Mouse (Mus musculus) neural tube, embryonic 11.5 days (tissue): ENCODE data around the gene Zswim7. TPM values are rescaled to one million over a fixed set of nuclear protein-coding genes. Genes with fewer than 3 reads are reported as not detected.

Experiments used
- ATAC-seq: fragments of 200-750 bp; cut with Nextera tagmentation; 2 replicates; pipeline ENCODE4 v1.8.0; 2017; ENCODE audit warnings: moderate number of reproducible peaks, mild to moderate bottlenecking, moderate TSS enrichment, moderate library complexity; ENCODE audit not compliant: insufficient read depth, low FRiP score, low TSS enrichment
- DNase-seq: peaks from one replicate; pipeline ENCODE4 v3.0.0-alpha.2; 2015; ENCODE audit warnings: low spot score
- H3K27ac ChIP-seq: fragments of 300-500 bp; sonication (generic); 2 replicates; pipeline ENCODE4 v1.5.1; 2014; ENCODE audit warnings: low read depth, mild to moderate bottlenecking, low read length
- H3K27me3 ChIP-seq: fragments of 300-500 bp; sonication (generic); 2 replicates; pipeline ENCODE4 v1.6.1; 2014; ENCODE audit warnings: mild to moderate bottlenecking, low read length, mixed read lengths; ENCODE audit not compliant: control insufficient read depth, insufficient read depth
- H3K36me3 ChIP-seq: fragments of 300-500 bp; sonication (generic); 2 replicates; pipeline ENCODE4 v1.6.1; 2014; ENCODE audit warnings: mild to moderate bottlenecking, low read length, moderate library complexity, mixed read lengths; ENCODE audit not compliant: control insufficient read depth, insufficient read depth
- H3K4me1 ChIP-seq: fragments of 300-500 bp; sonication (generic); 2 replicates; pipeline ENCODE4 v1.6.1; 2014; ENCODE audit warnings: low read length, mixed read lengths; ENCODE audit not compliant: control insufficient read depth, insufficient read depth
- H3K4me2 ChIP-seq: fragments of 300-500 bp; sonication (generic); 2 replicates; pipeline ENCODE4 v1.6.1; 2014; ENCODE audit warnings: low read depth, mild to moderate bottlenecking, moderate library complexity
- H3K4me3 ChIP-seq: fragments of 300-500 bp; sonication (generic); 2 replicates; pipeline ENCODE4 v1.5.1; 2014; ENCODE audit warnings: low read depth, low read length
- H3K9ac ChIP-seq: fragments of 300-500 bp; sonication (generic); 2 replicates; pipeline ENCODE4 v1.6.1; 2014; ENCODE audit warnings: mild to moderate bottlenecking, low read length
- H3K9me3 ChIP-seq: fragments of 300-500 bp; sonication (generic); 2 replicates; pipeline ENCODE4 v1.6.1; 2016; ENCODE audit warnings: low read length; ENCODE audit not compliant: control insufficient read depth
- WGBS: fragments of 180-500 bp; shearing (Covaris S2); extraction: QIAGEN DNeasy Blood & Tissue Kit; methylation state at CpG from one replicate; pipeline ENCODE4 v1.1.7; 2014; 5-methylcytosine and 5-hydroxymethylcytosine counted together
- polyA plus RNA-seq: library from polyadenylated mRNA; unstranded; fragments of >200 nt; fragmentation: Nextera tagmentation; extraction: Ambion mirVana; gene quantifications from 2 replicates; pipeline ENCODE4 v1.2.1, GENCODE M21; 2014

The Zswim7 gene
- 19.0 and 19.7 TPM in 2 replicates for polyA plus RNA-seq

DNA sequence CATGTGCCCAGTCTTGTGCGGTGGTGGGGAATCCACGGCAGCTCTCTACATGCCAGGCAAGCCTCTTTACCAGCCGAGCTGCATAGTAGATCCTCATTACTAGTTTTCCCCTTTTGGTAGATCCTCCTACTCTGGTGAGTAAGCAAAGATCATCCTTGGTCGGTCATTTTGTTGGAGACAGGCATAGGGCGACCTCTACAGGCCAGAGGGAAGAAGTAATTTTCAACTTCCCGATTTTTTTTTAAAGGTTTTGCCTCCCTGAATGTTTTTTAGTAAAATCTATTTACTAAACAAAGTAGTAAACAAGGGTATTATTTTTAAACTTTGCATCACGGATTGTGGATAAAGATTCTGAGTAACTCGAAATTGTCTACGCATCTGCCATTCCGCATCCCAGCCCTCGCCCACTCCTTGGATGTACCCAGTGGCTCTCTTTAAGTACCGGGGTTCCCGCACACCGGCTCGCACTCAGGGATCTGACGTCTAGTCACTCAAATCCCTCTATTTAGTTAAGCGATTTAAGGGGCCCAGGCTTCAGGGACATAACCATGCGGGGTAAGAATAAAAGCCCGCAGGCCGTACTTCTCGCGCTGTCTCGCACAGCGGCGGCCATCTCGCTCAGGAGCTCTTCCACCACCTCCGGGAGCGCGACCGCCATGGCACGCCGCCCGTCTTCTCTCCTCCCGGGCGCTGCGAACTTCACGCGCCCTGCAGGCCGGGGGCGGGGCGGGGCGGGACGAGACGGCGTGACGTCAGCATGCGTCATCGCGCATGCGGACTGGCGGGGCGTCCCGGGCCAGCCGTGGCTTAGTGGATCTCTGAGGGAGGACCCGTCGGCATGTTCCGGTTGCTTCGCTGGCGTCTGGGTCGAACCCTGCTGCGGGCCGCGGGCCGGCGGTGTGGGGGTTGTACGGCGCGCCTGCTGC lies at the start of gene Zswim7, which contains the start of gene Ttc19:
Gene Zswim7, minus strand, starts transcription at position 701 of the 926 bp plus-strand sequence.
Gene Ttc19, plus strand, starts transcription at position 799 of the 926 bp plus-strand sequence.
- DNase-seq (peak; percentile 97), ATAC-seq (peak; percentile 94)
- no peaks in the 10 kb centered on the region for H3K4me1 ChIP-seq
- H3K9me3 ChIP-seq = no peaks in the 10 kb centered on the region
- under 1% methylated on average over 67 of the region's 68 CpGs for WGBS
- peak within 1 kb of the TSS; percentile 75 for H3K27ac ChIP-seq
- peak within 1 kb of the TSS; percentile 89 for H3K9ac ChIP-seq
- no peaks in the 10 kb centered on the region for H3K27me3 ChIP-seq
- H3K4me3 ChIP-seq = peak within 1 kb of the TSS; percentile 92
- no peaks in the 10 kb centered on the region for H3K36me3 ChIP-seq
- H3K4me2 ChIP-seq = peak within 1 kb of the TSS; percentile 77

DNA sequence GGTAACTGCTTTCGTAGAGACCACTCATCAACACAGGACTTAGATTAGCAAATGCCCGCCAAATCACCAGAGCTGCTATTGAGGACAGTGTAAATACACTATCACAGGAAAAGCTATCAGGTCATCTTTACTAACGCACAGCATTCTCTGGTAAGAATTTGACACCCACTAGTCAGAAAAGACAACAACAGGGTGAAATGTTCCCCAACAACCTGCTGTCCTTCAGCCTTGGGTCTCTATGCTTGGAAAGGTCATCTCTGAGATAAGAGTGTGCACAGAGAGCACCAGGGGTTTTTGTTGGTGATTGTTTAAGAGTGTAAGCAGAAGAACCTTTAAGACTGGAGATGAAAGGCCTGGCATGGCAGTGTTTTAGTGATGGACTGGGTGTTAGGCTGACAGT lies 42.5 kb upstream of the Zswim7 start:
- Histone ChIP-seq H3K9me3 (no peaks in the 10 kb centered on the region), H3K27me3 (no peaks in the 10 kb centered on the region), H3K4me3 (no peak overlapping the region), H3K4me2 (no peak overlapping the region), H3K9ac (no peak overlapping the region), H3K36me3 (peaks cover 19% of the 10 kb centered on the region), H3K27ac (no peak overlapping the region), H3K4me1 (no peaks in the 10 kb centered on the region)
- 87% methylated on average over 3 of the region's 3 CpGs for WGBS
- DNase-seq (no peak), ATAC-seq (no peak)

DNA sequence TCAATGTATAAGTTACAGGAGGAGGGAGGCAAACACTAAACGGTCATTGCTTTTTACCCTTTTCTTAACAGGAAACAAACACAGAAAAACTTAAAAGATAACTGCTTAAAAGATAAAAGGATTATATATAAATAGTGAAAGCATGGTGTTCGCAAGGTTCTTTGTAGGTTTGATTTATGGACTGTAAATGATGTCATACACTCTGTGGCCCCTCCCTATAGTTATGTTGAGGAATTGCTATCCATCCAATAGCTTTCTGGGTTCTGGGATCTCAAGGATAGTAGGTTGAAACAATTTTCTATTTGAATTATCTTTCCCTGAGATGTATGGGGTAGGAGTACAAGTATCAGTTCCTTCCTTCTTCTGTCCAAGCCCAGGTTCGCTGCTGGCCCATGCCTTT lies 38.9 kb upstream of the Zswim7 start:
- H3K4me1 ChIP-seq = no peaks in the 10 kb centered on the region
- 93% methylated on average over 3 of the region's 3 CpGs for WGBS
- peaks cover 13% of the 10 kb centered on the region for H3K36me3 ChIP-seq
- H3K27ac ChIP-seq = no peak overlapping the region
- DNase-seq = no peak
- no peak overlapping the region for H3K4me3 ChIP-seq
- no peak overlapping the region for H3K4me2 ChIP-seq
- H3K27me3 ChIP-seq = no peaks in the 10 kb centered on the region
- no peak overlapping the region for H3K9ac ChIP-seq
- ATAC-seq = no peak
- no peaks in the 10 kb centered on the region for H3K9me3 ChIP-seq

DNA sequence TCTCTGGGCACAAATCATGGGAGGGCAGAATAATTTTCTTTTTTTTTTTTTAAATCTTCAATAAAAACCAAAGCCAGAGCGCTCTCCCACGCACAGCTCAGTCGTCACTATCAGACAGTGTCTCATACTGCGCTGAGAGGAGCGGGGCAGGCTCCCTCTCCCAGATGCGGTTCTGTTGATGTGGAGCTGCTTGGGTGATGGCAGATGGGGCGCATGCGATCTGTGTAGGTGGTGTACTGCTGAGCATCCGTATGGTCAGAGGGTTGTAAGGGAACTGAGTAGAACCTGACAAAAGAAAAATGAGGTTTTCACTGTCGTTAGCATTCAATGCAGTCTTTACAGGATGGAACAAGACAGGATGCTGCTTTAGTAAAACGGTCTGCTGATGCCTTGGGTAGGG lies 36.6 kb upstream of the Zswim7 start:
- ATAC-seq = no peak

DNA sequence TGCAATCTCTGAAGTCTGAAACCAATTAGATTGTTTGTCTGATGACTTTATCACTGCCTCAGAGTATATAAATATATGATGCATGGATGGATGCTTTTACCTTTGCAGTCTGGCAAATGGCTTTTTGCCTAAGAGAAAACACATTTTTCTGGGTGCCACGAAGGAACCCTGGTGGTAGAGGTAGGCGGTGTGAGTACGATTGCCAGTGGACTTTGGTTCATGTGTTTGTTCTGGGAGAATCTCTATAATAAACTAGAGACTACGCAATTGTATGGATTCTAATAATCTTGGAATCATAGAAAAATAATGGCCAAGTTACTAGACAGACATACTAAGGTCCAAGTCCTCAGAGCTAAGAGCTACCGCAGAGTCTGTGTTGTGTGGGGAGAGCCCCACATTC lies 33.8 kb upstream of the Zswim7 start:
- no peak overlapping the region for H3K4me3 ChIP-seq
- no peak overlapping the region for H3K4me2 ChIP-seq
- H3K9ac ChIP-seq = no peak overlapping the region
- ATAC-seq = no peak
- DNase-seq = no peak
- peaks cover 7% of the 10 kb centered on the region for H3K36me3 ChIP-seq
- H3K27me3 ChIP-seq = no peaks in the 10 kb centered on the region
- no peaks in the 10 kb centered on the region for H3K4me1 ChIP-seq
- WGBS = 96% methylated on average over 5 of the region's 5 CpGs
- no peak overlapping the region for H3K27ac ChIP-seq
- H3K9me3 ChIP-seq = no peaks in the 10 kb centered on the region

More for the DNA sequence above, 36.6 kb upstream of the Zswim7 start:
- no peaks in the 10 kb centered on the region for H3K4me1 ChIP-seq
- H3K27ac ChIP-seq = no peak overlapping the region
- no peak overlapping the region for H3K4me3 ChIP-seq
- H3K4me2 ChIP-seq = no peak overlapping the region
- no peaks in the 10 kb centered on the region for H3K9me3 ChIP-seq
- no peaks in the 10 kb centered on the region for H3K27me3 ChIP-seq
- 90% methylated on average over 11 of the region's 11 CpGs for WGBS
- H3K9ac ChIP-seq = no peak overlapping the region
- no peak for DNase-seq
- H3K36me3 ChIP-seq = peaks cover 9% of the 10 kb centered on the region

DNA sequence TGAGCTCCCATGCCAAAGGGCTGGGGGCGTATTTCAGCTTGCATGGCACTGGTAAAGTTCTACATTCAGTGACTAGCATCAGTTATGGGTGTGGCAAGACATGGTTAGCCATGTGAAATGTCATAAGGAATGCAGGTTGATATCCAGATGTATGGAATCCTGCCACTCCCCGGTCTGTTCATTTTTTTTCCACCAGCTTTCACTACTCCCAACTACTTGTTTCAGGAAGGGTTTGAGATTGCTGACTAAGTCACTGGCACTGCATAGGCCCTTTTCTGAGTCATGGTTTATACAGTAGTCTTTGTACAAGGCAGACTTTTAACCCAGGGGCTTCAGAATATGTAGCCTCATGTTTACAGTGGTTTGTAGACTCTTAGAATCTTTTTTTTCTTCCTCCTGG lies 28.1 kb upstream of the Zswim7 start:
- no peaks in the 10 kb centered on the region for H3K27me3 ChIP-seq
- no peak overlapping the region for H3K9ac ChIP-seq
- DNase-seq (no peak), ATAC-seq (no peak)
- no peak overlapping the region for H3K4me2 ChIP-seq
- no peaks in the 10 kb centered on the region for H3K4me1 ChIP-seq
- WGBS = 94% methylated on average over 2 of the region's 2 CpGs
- no peak overlapping the region for H3K4me3 ChIP-seq
- H3K9me3 ChIP-seq = no peaks in the 10 kb centered on the region
- H3K36me3 ChIP-seq = peaks cover 6% of the 10 kb centered on the region
- no peak overlapping the region for H3K27ac ChIP-seq

DNA sequence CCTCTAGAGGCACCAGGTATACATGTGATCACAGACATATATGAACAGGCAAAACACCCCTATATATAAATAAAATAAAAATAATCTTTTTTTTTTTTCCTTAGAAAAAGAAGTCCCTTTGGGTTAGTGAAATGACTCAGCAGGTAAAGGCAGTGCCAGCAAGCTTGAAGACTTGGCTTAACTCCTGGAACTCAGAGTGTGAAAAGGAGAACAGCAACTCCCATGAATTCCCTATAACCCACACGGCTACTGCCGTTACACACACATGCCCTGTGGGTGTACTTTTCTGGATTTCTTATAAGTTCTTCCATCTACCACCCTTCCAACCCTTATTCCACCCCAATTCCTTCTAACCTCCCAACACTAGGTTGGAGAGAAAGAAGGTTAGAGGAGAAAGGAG lies 24.7 kb upstream of the Zswim7 start:
- H3K4me3 ChIP-seq = no peak overlapping the region
- DNase-seq (no peak), ATAC-seq (no peak)
- H3K36me3 ChIP-seq = peaks cover 4% of the 10 kb centered on the region; the same call in 1 of the 2 replicates
- H3K27ac ChIP-seq = no peak overlapping the region
- H3K4me1 ChIP-seq = peaks cover 5% of the 10 kb centered on the region; the same call in 1 of the 2 replicates
- no peak overlapping the region for H3K4me2 ChIP-seq
- no peak overlapping the region for H3K9ac ChIP-seq
- no peaks in the 10 kb centered on the region for H3K9me3 ChIP-seq
- H3K27me3 ChIP-seq = no peaks in the 10 kb centered on the region
- 95% methylated on average over 2 of the region's 2 CpGs for WGBS

DNA sequence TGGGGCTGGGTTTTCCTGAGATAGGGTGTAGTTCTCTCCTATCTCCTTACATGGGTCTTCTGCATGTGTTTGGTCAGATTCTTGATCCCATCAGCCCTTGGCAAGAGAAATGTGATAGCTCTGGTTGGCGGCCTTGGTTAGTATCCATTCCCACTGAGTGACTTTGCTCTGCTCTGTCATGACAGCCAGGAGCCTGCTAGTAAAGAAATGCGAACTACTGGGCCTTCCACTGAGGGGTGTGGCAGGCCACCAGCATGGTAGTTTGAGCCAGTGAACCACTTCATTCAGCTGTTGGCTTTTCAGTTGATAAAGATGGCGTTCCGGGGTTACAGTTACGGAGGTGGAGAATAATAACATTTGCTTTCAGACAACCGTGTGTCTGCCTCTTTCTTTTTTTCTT lies 17.7 kb upstream of the Zswim7 start:
- H3K36me3 ChIP-seq = peaks cover 2% of the 10 kb centered on the region
- no peak overlapping the region for H3K9ac ChIP-seq
- H3K4me2 ChIP-seq = no peak overlapping the region
- no peak for DNase-seq
- no peaks in the 10 kb centered on the region for H3K27me3 ChIP-seq
- H3K4me1 ChIP-seq = peaks cover 8% of the 10 kb centered on the region; the same call in 1 of the 2 replicates
- 86% methylated on average over 6 of the region's 6 CpGs for WGBS
- H3K9me3 ChIP-seq = no peaks in the 10 kb centered on the region
- ATAC-seq = no peak
- no peak overlapping the region for H3K4me3 ChIP-seq
- H3K27ac ChIP-seq = no peak overlapping the region

DNA sequence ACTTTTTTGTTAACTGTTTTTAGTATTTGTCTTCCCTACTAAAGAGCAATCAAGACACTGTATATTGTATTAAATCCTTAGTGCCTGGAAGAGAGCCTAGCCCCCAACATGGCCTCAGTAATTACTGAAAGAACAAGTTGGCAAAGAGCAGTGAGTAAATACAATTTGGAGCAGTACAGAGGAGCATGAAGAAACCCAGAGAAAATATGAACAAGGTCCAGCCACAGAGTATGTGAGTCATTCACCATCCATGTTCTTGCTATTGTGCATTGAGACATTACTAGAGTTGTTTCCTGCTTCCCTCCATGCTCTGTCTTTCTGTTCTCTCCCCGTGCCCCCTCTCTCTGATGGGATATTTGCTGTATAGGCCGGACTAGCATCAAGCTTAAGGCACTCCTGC lies 12.9 kb upstream of the Zswim7 start:
- H3K36me3 ChIP-seq = peaks cover 4% of the 10 kb centered on the region
- WGBS = 94% methylated on average over 2 of the region's 2 CpGs

More for the DNA sequence above, 12.9 kb upstream of the Zswim7 start:
- Histone ChIP-seq H3K9ac (no peak overlapping the region), H3K27me3 (no peaks in the 10 kb centered on the region), H3K4me2 (no peak overlapping the region), H3K9me3 (no peaks in the 10 kb centered on the region), H3K27ac (no peak overlapping the region), H3K4me3 (no peak overlapping the region), H3K4me1 (0 out of 2 replicates have a peak, but pooled peaks cover 4% of the 10 kb centered on the region)
- no peak for DNase-seq
- ATAC-seq = no peak
